Mouse (Mus musculus) left cerebral cortex, postnatal 4 days (tissue): ENCODE results near the gene Shank3. TPM values are rescaled to one million over a fixed set of nuclear protein-coding genes. Genes with fewer than 3 reads are reported as not detected.

Experiments
- DNase-seq: peaks from one replicate; pipeline ENCODE4 v3.0.0-alpha.2; 2022
- intact Hi-C: fragments of 180-260 bp; cut with DNase I; formaldehyde crosslinking; loops from one replicate; pipeline ENCODE4 v1.15.1; 2025
- total RNA-seq, 2 experiments: library from RNA; stranded (reverse); gene quantifications; 2 replicates each; pipeline ENCODE4 v1.2.3; 2021

The Shank3 gene
- total RNA-seq, 2 experiments from 2014 or later = 136 to 141 TPM

GRCm38 (mm10) chr15:89476475-89476815, 23.0 kb upstream of the Shank3 start:
- intact Hi-C loops = no loop called here
- DNase-seq = no peak

- no peak for DNase-seq
Measured at GRCm38 (mm10) chr15:89477091-89477491, 22.3 kb upstream of the Shank3 start, which contains the start of gene Arsa. Gene Arsa, minus strand, starts transcription at chr15:89477425.

GRCm38 (mm10) chr15:89477806-89478205, 21.6 kb upstream of the Shank3 start:
- no peak for DNase-seq
- intact Hi-C loops = no loop called here

More at GRCm38 (mm10) chr15:89477091-89477491, 22.3 kb upstream of the Shank3 start, which contains the start of gene Arsa:
- intact Hi-C loops = no loop called here

- intact Hi-C loops = no loop called here
Measured at GRCm38 (mm10) chr15:89478622-89479021, 20.8 kb upstream of the Shank3 start.

GRCm38 (mm10) chr15:89480584-89480983, 18.8 kb upstream of the Shank3 start:
- intact Hi-C loops = no loop called here
- DNase-seq = no peak

More at GRCm38 (mm10) chr15:89478622-89479021, 20.8 kb upstream of the Shank3 start:
- no peak for DNase-seq

GRCm38 (mm10) chr15:89488182-89488581, 11.2 kb upstream of the Shank3 start:
- DNase-seq = no peak
- intact Hi-C loops = no loop called here

GRCm38 (mm10) chr15:89488611-89489117, 10.8 kb upstream of the Shank3 start:
- DNase-seq = no peak
- intact Hi-C loops = no loop called here

GRCm38 (mm10) chr15:89494970-89495369, 4.5 kb upstream of the Shank3 start:
- no peak for DNase-seq
- intact Hi-C loops = no loop called here

GRCm38 (mm10) chr15:89496131-89496530, 3.3 kb upstream of the Shank3 start:
- intact Hi-C loops = no loop called here
- peak; percentile 42 for DNase-seq

- no peak for DNase-seq
- intact Hi-C loops = no loop called here
Measured at GRCm38 (mm10) chr15:89496841-89497240, 2.6 kb upstream of the Shank3 start.

- intact Hi-C loops = no loop called here
- DNase-seq = no peak
Measured at GRCm38 (mm10) chr15:89497391-89498048, 1.9 kb upstream of the Shank3 start.

- intact Hi-C loops = no loop called here
- peak; percentile 70 for DNase-seq
Measured at GRCm38 (mm10) chr15:89498049-89498960, 1.1 kb upstream of the Shank3 start.

- peak; percentile 76 for DNase-seq
- intact Hi-C loops = no loop called here
Measured at GRCm38 (mm10) chr15:89499784-89500220, 379 bp downstream of the Shank3 start.

GRCm38 (mm10) chr15:89500221-89500791, 883 bp downstream of the Shank3 start:
- intact Hi-C loops = no loop called here
- DNase-seq = peak; percentile 37

- DNase-seq = no peak
- intact Hi-C loops = no loop called here
Measured at GRCm38 (mm10) chr15:89501321-89501720, 1.9 kb downstream of the Shank3 start.

GRCm38 (mm10) chr15:89504838-89505237, 5.4 kb downstream of the Shank3 start:
- intact Hi-C loops = no loop called here
- DNase-seq = no peak

- intact Hi-C loops = no loop called here
Measured at GRCm38 (mm10) chr15:89507751-89508150, 8.3 kb downstream of the Shank3 start.

GRCm38 (mm10) chr15:89512679-89513078, 13.3 kb downstream of the Shank3 start:
- DNase-seq = no peak
- intact Hi-C loops = no loop called here

More at GRCm38 (mm10) chr15:89507751-89508150, 8.3 kb downstream of the Shank3 start:
- DNase-seq = no peak

GRCm38 (mm10) chr15:89521951-89522350, 22.5 kb downstream of the Shank3 start:
- intact Hi-C loops = no loop called here
- DNase-seq = no peak

- intact Hi-C loops = no loop called here
- DNase-seq = no peak
Measured at GRCm38 (mm10) chr15:89522566-89523282, 23.3 kb downstream of the Shank3 start.
